Mouse (Mus musculus): Measurements from ENCODE around the gene Golga7b.

Gene Golga7b

DNA sequence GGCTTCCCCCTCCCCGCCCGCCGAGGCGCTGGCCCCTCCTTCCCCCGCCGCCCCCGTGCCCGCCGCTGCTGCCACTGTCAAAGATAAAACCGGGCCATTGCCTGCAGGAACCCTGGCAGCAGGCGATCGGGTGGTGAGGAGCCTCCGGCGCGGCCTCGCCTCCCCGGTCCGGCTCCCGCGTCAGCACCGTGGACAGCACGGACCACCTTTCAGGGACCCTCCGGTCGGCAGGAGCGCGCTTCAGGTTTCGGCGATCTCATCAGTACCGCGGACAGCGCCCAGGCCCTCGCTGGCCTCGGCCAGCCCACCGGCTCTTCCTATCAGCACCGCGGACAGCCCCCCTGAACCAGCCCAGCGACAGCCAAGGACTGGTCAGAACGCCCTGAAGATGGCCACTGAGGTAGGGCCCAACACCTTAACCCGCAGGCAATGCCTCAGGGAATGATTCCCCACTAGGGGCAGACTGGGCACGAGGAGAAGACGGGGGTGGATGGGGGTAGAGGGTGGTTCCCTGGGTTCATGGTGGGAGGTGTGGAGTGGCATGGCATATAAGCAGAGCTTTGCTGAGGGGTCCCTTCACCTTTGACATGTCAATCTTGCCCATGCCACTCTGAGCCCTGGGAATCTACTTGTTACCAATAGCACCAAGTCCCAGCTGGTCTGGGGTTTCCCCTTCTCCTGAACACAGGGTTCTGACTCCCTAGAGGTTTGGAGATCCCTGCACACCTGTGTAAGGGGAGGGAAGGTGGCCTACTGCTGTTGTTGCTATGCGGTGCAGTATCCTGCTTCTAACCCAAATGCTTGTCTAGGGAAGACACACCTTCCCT is 8.6 kb downstream of the Golga7b start:
- peak; percentile 92 for DNase-seq

DNA sequence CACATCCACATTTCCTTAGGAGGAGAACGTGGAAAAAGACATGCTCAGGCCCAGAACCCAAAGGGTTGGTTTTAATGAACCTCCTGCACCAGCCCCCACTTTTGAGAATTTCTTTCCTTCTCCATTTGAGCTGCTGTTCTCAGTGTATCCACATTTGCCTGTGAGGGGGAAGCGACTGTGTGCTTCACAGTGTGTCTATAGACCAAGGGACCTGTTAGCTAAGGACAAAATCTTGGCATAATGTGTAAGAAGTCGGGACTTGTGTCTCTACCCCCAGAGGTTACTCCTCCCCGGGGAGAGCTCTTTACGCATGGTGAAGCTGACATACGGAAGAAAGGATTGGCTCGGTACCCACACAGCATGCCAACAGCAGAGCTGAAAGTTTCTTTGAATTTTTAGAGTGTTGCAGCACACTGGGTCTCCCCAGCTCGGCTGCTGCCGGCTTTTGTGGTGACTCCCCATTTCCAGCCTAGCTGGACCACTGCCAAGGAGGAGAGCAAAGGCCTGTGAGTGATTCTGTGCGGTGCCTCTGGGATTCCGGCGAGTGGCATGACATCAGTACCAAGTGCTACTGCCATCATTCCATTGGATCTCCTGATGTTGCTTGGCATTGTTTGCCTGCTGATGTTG is 9.4 kb downstream of the Golga7b start:
- DNase-seq = no peak

DNA sequence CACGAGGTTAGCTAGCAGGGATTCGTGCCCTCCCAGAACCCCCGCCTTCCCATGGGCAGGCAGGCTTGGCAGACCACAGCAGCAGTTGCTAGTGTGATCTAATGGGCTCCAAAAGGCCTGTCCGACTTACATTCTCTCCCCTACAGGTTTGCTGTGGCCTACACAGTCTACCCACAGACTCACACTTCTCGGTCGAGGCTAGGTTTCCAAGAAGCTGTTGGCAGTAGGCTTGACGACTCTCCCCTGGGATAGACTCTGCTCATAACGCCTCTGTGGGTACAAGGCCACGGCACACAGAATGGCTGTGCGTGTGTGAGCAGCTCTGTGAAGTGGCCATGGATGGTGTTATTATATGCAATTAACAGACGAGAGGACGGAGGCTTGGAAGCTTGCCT is 9.9 kb downstream of the Golga7b start:
- no peak for DNase-seq

DNA sequence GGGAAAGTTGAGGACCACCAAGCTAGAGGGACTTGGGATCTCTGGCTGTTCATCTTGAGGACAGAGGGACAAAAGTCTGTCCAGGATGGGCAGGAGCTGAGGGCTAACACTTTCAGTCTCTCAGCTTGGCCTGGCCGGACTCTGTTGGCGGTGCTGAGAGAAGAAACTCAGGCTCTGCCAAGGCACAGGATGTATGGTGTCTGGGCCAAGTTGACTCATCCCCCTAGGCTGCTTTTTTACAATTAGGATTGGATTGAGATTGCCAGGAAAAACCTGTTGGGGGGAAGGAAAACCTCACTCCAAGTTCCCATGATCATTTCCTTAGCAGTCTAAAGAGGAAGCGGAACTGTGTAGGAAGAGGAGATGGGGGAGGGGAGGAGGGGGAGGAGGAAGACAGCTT is 10.7 kb downstream of the Golga7b start:
- no peak for DNase-seq

DNA sequence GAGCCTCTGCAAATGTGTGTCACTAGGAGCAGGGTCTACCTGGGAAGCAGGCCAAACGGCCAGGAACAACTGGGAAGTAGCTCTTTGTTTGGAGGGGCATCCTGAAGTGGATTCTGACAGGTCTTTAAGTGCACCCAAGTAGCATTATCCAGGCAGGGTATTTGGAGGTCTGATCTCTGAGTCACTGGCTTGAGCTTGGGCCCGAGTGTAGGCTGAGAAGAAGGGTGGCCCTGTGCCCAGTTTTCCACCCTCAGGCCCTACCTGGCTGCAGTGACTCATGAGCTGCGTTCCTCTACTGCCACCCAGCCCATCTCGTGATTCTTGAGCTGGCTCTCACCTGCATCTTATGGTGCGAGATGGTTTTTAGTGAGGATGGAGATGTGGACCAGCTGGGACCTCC is 11.2 kb downstream of the Golga7b start:
- DNase-seq = no peak

DNA sequence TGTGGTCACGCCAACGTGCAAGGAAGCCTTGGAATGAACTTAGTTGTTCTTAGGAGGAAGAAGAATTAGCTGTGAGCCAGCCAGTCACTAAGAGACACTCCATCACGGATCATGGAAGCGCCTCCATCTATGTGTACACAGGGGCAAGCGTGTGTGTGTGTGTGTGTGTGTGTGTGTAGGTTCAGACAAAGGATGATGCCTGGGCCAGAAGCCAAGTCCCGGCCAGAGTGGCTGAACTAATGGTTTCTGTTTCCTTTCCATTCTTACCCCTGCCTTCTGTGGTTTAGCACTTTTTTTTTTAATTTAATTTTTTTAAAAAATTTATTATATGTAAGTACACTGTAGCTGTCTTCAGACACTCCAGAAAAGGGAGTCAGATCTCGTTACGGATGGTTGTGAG is 13.1 kb downstream of the Golga7b start:
- DNase-seq = no peak

DNA sequence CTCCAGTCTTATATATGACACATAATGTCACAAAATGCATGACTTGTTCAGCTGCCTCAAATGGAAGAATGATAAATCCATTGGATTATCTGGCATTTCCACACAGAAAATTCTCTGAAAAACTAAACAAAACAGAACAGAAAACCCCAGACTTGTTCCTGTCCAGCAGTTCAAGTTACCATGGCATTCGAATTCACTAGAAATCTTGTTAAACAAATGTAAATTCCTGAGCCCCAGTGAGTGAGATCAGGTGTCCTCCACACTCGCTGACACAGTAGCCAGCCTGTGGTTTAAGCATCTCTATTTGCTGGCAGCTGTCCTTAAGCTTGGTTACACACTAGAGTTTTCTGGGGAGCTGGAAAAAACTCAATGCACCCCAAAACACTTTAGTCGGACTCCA is 16.1 kb downstream of the Golga7b start:
- no peak for DNase-seq

DNA sequence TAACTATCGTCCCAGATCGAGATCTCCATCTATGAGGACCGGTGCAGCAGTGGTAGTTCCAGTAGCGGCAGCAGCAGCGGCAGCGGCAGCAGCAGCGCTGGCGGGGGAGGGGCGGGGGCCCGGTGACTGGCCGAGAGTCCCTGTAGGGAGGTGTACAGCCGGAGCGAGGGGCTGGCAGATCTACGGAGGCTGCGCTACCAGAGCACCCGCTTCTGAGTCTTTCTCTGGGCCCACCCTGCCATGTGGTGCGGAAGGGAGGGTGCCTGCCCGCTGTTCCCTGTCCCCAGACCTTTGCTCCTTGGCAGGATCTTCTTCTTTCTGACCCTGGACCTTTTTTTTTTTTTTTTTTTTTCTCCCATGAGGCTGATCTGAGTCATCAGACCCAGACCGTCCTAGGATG is 21.0 kb downstream of the Golga7b start:
- peak; percentile 91 for DNase-seq

DNA sequence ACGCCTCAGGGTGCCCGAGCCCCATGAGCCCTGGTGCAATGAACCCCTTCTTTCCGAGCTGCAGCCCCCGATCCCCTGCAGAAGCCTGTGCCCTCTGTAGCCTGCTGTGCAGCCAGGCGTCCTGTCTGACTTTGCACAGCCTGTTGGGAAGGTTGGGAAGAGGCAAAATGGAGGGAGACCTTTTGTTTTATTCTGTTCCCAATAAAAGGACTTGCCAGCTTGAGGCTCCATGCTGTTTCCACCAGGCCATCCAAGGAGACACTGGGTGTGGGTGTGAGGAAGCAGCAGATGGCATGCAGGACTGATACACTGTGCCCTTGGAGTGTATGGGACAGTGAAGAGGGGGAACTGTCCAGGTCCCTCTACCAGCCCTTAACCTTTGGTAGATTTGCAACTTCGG is 22.7 kb downstream of the Golga7b start:
- no peak for DNase-seq

DNA sequence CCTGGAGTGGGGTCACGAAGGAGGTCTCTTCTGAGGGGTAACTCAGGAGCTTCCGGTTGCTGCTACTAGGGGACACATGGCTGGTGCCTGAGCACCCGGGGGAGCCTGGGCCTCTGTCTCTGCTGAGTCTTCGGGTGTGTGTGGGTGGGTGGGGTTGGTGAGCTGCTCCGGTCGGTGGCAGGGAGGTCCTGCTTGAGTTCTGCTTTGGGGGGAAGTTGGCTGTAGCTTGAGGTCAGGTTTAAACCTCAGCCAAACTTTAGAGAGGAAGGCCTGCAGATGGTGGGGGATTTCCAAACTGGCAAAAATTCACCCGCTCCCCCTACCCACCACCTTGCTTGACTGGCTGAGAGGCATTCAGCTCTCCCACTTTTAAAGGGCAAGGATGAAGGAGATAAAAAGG is 23.8 kb downstream of the Golga7b start:
- no peak for DNase-seq

DNA sequence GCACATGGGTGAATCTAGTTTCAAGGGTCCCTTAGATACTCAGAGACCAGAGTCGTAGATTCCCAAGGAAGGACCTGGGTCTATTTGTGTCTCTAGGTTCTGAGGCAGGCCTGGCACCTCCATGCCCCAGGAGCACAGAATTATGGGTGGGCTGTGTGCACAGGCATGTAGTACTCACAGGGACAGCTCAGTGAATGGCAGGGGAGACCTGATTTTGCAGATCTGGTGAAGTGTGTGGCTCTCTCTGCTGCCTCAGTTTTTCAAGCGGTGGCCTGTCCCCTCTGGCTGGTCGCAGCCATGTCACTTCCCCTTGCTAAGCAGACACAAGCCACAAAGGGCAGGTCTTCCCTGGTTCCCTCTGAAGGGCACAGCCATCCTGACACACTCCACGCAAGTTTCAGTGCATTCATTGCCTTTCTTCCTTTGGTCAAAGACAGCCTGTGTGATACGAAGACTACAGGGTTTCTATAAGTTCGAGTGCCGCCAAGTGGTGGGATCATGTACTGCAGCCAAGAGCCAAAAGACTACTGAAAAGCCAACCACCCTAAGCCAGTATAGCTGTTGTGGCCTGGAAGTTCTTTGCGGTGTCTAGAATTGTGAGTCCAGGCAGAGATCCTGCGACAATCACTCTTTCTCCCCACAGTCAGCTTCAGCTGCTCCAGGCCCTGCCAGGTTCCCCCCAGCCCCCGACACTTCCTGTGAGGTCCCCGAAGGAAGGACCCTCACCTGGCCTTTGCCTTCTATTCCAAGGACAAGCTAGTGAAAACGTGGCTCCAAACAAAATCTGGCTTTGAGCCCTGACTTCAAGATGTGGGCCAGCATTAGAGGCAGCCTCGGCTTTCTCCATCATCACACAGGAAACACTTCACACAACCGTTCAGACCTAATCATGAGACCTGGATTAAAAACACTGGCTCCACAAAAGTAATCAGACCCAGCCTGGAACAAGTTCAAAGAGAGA is 24.9 kb downstream of the Golga7b start:
- DNase-seq = no peak

DNA sequence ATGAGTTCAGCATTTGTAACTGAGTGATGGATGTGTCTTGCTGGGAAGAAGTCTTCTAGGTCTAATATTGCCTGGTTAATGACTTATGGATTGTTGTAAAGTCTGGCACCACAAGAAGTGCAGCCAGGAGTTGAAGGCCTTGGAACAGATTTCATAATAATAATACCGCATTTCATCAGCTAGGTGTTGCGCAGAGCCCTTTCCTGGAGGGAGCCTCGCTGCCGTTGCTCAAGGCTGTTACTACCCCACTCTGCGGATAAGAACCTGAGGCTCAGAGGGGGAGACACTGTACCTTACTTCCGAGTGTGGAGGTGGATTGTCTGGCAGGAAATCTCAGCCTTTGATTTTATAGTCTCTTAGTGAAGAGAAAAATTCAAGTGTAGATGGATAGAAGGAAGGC is 29.9 kb downstream of the Golga7b start:
- no peak for DNase-seq

DNA sequence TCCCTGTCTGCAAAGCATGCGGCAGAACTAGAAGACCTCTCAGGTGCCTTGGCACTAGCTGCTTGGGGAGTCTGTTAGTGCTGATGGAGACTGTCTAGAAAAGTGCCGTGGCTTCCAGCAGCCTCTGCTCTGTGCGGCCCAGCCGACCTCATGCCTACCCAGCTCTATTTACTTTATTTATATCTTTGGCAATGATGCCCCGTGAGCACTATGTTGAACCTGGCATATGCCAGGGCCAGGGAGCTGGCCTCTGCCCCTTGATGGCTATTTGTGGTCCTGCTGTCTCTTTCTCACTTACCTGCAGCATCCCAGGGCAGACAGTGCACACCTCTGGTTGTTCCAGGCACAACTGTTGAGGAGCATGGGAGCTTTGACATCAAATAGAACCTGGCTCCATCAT is 31.1 kb downstream of the Golga7b start:
- DNase-seq = no peak

DNA sequence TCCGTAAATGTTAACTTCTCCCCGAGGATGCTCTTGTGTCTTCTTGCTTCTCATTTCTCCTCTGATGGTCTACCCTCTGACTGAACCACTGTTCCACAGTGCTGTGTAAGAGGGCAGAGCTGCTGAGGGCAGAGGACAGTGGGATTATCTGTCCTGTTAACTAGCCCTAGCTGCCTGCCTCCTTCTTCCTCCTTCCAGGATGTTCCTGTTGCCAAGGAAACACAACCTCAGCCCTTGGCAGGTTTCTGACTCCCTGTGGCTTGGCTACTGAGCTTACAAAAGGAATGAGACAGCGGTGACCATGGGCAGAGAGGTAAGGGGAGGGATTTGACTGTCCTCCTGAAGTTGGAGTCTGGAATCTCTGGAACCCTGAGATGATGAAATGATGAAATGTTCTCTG is 32.2 kb downstream of the Golga7b start:
- DNase-seq = no peak

DNA sequence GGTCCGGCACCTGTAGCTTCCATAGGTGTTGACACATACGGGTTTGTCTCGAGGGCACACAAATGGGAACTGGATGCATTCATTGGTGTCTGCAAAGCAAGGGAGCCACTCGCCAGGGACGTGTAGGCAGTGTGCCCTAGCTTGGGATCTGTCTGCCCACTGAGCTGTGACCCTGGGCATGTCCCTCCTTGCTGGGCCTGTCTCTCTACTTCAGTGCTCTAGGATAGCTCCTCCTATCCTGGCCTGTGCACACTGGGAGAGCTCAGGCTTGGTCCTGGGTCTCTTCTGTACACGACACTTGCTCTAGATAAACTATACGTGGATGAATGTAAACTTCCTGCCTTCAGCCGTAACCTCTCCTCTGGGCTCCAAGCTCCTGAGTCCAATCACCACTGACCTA is 36.8 kb downstream of the Golga7b start:
- DNase-seq = no peak

DNA sequence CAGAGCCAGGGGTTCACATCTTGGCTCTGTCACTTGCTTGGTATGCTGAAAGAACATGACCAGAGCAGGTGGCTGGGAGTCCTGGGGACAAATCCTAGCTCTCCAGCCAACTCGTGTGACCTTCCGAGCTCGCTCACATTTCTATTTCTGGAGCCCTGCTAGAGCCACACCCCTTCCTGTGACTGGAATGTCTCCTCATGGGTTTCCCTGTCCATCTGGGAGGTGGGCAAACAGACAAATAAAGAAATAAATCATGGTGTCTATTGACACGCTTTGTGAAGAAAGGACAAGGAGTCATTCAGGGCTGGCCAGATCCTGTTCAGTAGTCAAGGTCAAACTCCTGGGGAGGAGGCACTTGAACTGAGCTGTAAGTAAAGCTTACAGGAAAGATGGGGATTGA is 41.0 kb downstream of the Golga7b start:
- peak; percentile 89 for DNase-seq

DNA sequence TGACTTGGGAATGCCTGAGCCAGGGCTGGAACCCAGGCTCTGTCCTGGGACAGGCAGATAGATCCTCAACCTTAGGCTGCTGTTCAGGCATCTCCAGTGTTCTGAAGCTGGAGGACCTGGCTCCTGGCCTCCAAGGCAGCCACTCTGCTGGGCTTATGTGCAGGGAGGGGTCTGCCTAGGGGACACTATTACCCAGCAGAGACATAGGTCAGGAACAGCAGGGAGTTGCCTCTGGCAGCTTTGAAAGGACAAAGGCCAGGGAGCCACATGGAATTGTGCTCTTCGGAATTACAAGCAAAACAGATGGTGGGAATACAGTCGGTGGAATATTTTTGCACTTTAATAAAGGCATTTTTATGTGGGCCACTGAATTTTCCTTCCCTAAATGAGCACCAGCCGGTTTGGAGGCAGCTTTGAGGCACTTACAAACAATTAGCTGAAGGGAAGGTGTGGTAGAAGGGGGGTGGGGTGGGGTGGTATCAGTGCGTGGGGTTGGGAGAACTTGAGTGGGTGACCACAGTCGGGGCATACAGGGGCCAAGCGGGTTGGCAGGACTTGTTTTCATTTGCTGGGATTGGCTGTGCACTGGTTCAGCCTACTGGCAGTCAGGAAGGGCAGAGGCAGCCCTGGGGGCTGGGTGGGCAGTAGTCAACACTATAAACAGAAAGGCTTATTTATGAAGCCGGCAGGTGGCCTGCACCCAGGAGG is 43.7 kb downstream of the Golga7b start:
- no peak for DNase-seq

DNA sequence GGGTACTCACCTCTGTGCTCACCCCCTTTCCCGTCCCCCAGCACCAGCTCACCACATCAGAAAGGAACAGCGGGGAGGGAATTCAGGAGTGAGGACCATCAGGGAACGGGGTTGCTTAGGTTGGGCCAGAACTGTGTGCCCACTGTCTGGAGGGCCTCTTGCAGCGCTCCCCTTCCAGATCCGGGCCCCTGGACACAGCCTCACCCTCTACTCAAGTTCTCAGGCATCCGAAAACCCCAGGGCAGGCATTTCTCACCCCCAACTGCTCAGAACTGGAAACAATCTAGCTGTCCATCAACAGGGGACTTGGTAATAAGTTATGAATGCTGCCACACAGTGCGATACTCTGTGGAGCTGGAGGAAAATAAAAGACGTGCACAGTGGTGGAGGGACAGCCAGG is 44.7 kb downstream of the Golga7b start:
- no peak for DNase-seq

DNA sequence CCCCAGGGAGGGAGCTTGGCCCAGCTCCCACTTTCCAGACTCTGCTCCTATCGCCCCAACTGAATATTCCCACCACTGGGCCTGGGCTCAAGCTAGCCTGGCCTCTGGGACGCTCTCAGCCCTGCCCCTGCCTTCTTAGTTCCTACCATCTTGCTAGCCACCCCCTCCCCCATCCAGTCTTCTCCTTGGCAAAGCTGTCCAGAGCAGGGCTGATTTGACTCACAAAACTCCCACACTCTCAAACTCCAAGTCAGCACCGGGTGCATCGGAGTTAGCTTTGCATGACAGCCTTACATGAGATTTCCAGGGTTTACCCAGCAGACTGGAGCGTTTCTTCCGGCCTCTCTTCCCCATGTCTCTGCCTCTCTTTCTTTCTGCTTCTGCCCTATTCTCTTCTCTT is 45.8 kb downstream of the Golga7b start:
- DNase-seq = no peak

DNA sequence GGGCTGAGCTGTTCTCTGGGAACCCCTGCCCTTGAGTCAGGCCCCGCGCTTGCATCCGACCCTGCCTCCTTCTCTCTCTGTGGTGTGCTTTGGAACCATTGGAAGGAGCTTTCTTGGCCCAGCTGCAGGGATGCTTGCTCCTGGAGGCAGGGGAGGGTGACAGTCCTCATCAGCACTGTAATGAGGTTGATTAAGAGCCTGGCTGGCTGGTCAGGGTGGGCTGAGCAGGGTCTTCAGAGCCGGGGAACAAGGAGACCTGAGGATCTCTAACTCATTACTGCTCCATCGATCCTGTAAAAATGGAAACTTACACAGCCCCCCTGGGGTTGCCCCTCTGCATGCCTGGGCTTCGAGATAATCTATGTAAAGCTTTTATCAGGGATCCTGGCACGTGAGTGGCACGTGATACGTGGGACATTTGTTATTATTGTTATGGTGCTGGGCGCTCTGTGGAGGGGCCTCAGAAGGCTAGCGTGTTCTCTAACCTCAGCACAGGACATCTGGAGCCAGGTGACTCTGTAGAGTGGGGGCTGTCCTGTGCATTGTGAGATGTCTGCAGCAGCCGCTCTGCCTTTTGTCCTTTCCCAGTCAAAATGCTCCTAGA is 55.9 kb downstream of the Golga7b start:
- DNase-seq = peak; percentile 87

DNA sequence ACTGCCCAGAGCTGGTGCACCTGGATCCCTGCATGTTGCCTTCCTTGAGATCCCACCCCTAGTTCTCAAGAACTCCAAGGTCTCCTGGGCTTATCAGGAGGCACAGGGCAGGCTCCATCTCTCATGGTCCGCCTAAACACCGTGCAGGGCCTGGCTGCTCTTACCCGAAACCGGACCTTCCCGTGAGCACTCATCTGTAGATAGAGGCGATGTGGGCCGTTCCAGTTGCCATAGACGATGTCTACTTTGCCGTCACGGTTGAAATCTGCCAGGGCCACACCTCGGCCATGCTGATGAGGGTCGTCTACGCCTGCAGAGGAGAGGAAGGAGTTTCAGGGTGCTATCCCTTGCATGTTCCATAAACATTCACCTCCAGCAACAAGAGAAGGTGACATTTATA is 57.1 kb downstream of the Golga7b start:
- DNase-seq = no peak

DNA sequence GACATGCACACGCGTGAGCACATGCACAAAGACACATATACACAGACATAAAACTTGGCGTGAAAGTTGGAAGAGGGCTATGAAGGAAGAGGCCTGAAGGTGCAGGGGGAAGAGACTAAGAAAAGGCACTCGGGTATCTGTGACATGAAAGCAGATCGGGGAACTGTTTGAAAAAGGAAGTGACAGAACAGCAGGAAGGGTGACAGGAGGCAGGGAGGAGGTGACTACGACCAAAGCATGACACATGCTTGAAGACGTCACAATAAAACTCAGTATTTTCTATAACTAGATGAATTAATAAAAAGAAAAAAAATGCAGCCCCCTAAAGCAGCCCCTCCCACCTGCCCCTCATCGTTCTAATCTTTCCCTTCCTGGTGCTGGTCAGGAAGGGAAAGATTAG is 58.4 kb downstream of the Golga7b start:
- DNase-seq = no peak

DNA sequence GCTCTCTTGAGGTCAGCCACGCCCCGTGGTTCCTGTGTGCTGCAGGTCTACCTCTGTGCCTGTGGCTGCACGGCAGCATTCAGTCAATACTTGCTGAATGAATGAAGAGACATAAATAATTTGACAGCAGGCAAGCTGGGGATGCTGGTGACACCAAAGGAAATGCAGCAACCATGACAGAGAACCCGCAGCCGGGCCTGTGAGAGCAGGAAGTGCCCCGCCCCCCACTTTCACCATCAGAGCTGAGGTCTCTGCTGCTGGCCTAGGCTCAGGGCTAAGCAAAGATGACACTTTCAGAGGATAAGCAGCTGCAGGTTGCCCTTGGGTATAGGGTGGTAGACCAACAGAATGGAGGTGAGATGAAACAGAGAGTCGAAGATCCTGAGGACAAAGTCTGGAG is 58.8 kb downstream of the Golga7b start:
- peak; percentile 84 for DNase-seq
